Mouse (Mus musculus) bone marrow macrophage, adult 2 months (primary cell): ENCODE results near the gene Gtf2f1.

Experiments used
- CTCF ChIP-seq: IDR thresholded peaks from 2 replicates; pipeline ENCODE4 v1.5.1; 2012; ENCODE audit warnings: low read depth, mild to moderate bottlenecking, low read length, moderate library complexity
- POLR2A ChIP-seq: IDR thresholded peaks from 2 replicates; pipeline ENCODE4 v1.6.1; 2012; ENCODE audit warnings: mild to moderate bottlenecking, low read depth, low read length, borderline replicate concordance

- TF ChIP-seq CTCF: no peak
- no peak for TF ChIP-seq POLR2A
Measured at GRCm38 (mm10) chr17:56996506-56996905, 14.6 kb downstream of the Gtf2f1 start.
